Mouse (Mus musculus) adrenal gland, postnatal 25 days (tissue): ENCODE data around the gene Nmrk2. TPM values are rescaled to one million over a fixed set of nuclear protein-coding genes. Genes with fewer than 3 reads are reported as not detected.
"Not testable (repeated sequence)": the region's sequence is repeated elsewhere in the genome, so short reads cannot be mapped to it uniquely, and the experiment has no call there.

Experiments
- DNase-seq: peaks from one replicate; pipeline ENCODE4 v3.0.0; 2021; ENCODE audit warnings: mixed read lengths
- total RNA-seq: library from RNA; stranded (reverse); gene quantifications from 2 replicates; pipeline ENCODE4 v1.2.3, GENCODE M21; 2021

The Nmrk2 gene
- total RNA-seq, 1 experiment from 2014 or later, result not detected

DNA sequence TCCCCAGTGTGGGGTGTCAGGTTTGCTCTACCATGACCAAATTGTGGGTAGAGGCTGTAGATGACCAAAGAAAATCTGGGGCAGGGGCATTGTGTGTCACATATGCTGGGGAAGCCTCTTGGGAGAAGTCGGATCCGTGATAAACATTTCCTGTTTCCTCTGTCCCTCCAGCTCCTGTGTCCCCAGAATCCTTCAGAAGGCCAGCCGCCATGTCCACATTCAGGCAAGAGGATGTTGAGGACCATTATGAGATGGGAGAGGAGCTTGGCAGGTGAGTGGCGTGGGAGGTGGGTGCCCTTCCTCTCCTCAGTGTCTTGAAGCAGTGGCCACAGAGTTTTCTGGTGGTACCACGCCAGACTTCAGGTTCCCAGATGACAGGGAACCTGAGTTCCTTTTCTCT, 18.0 kb downstream of the Nmrk2 start, which contains the start of gene 4930442H23Rik:
4930442H23Rik (minus strand) TSS at position 45 of the 400 bp plus-strand sequence.
- DNase-seq, result no peak

DNA sequence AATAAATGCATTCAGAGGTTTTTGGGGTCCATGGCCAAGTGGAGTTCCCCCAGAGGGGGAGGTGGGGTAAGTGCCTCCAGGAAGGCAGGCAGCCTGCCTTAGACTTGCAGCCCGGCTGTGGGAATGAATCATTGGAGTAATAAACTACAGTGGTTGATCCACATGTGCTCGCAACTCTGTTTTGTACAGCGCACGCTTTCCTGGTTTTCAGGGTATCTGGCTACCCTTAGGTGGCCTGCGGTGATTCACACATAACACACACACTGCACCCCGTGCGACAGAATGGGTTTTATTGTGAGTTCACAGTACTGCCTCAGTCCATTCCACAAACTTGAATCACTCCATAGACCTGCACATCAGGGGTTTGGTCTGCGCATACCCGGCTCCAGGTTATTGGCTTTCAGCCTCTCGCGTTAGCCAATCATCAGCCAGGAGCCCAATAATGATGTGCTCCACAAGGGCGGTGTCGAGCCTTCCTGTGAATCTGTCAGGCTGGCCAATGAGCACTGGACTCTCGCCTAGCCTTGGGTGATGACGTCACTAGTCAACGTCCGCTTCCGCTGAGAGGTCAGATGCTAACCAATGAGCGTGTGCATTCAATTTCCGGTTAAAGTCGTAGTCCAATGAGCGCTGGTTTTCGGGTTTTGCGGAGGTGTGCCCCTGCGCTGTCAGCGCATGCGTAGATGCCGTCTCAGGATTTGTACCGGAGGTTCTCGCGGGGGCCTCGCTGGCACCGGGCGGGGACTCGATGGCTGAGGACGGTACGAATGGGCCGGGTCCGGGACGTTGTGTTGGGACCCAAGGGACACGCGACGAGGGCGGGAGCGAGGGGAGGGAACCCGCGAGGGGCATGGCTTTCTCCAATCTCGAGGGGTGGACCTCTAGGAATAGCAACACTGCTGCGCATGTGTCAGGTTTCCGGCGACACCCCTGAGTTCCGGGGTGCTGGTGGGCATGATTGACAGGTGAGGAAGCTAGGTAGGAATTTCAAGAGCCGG, 19.2 kb downstream of the Nmrk2 start, which contains the start of gene Dapk3:
Dapk3 (plus strand) TSS at position 670 of the 998 bp plus-strand sequence.
- peak; percentile 91 for DNase-seq

- DNase-seq, result not testable (repeated sequence)
Observed at GRCm38 (mm10) chr10:81181860-81182259, 20.0 kb downstream of the Nmrk2 start.

GRCm38 (mm10) chr10:81180946-81181345, 20.9 kb downstream of the Nmrk2 start:
- no peak for DNase-seq

GRCm38 (mm10) chr10:81179451-81180342, 22.2 kb downstream of the Nmrk2 start:
- DNase-seq, result no peak

- DNase-seq, result no peak
Observed at GRCm38 (mm10) chr10:81178927-81179326, 22.9 kb downstream of the Nmrk2 start.

DNA sequence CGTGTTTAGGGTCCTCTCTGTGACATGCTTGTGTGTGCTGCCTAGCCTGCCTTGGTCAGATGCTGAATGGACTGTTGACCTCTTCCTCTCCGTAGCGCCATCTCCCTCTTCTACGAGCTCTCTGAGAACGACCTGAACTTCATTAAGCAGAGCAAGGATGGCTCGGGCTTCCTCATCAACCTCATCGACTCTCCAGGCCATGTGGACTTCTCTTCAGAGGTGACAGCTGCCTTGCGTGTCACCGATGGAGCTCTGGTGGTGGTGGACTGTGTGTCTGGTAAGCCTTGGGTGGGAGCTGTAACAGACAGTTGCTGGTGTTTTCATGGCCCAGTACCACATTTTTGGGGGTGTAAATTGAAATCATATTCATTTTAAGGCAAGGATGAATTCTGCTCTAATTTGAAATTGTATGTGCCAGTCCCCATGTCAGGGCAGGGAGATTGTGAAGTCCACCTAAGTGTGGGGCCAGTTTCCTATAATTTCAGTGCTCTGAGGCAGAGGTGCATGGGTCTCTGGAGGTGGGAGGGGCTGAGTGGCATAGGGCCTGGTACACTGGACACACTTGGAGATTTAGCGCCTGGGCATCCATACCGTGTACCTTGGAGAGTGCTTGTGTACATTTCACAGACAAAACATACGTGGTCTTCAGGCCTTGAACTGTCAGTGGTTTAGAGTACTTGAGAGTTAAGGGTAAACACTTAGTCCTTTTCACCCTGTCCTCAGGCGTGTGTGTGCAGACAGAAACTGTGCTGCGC, 23.7 kb downstream of the Nmrk2 start:
- DNase-seq, result no peak

DNA sequence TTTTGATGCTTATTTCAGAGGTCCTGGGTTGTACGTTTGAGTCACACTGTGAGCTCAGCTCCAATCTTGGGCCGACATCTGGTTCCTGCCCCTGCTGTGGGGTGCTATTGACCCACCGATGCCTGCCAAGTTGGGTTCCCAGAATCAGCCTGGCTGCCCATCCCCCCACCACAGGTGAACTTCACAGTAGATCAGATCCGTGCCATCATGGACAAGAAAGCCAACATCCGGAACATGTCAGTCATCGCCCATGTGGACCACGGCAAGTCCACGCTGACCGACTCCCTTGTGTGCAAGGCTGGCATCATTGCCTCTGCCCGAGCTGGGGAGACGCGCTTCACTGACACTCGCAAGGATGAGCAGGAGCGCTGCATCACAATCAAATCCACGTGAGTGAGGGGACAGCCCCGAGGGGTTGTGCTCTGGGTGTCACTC, 24.3 kb downstream of the Nmrk2 start:
- peak; percentile 59 for DNase-seq

GRCm38 (mm10) chr10:81176466-81177271, 25.2 kb downstream of the Nmrk2 start, which contains the start of gene Eef2:
Eef2 (plus strand) TSS chr10:81176631.
- peak; percentile 100 for DNase-seq

DNA sequence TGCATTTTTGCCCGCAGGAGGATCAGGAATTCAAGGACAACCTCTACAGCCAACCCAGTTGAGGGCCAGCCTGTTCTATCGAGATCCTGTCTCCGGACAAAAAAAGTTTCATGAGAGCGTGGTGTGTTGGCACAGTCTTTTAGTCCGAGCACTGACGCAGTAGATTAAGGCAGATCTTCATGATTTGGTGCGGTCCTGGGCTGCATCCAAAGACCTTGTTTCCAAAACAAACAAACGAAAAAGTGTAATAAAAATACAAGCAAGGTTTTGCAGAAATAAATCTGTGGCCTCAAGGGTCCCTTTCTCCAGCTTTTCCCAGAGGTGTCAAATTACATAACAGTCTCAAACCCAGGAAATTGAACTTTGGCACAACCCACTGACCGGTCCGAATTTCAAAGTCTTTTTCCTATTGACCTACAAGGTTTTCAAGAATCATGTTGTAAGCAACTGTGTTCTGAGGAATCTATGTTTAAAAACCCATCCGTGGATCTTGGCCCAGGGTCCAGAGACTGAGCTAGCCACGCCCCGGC, 25.9 kb downstream of the Nmrk2 start:
- DNase-seq, result no peak

DNA sequence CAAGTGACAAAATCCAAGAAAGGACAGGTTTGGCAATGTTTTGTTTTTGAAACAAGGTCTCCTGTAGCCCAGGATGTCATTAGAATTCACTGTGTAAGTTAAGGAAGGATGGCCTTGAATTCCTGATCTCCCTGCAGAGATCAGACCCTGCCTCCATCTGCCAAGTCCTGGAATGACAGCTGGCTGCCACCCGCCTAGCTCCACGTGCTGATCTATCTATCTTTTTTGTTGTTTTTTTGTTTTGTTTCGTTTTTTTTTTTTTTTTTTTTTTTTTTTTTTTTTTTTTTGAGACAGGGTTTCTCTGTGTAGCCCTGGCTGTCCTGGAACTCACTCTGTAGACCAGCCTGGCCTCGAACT, 26.5 kb downstream of the Nmrk2 start:
- DNase-seq, result not testable (repeated sequence)

DNA sequence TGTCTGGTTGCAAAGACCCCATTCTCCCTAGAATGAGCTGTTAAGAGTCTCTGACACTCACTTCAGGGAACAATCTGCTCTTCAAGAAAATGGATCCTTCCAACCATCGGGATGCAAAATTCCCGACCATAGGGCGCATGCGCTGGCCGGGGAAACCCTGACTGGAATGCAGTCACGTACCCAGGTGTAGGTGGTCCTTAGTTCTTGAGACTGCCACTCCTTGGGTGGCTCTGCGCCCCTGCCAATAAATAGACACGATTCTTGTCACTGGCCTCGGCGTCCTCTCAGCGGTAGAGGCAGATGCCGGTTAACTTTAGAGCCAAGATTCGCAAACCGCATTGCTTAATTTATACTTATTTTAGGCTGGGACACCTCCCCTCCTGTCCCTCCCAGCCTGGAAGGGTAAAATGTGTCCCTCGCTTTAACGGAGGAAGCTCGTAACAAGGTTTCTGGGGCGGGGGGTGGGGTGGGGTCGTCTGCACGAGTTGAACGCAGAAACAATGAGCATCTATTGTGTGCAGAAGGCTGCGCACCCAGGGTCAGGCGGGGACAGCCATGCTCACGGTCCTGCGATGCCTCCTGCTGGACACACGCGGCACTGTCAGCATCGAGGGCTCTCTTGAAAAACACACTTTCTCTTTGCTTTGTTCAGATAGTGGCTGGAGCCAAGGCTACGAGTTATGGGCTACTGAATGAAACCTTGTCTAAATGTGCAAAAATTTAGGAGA, 27.1 kb downstream of the Nmrk2 start:
- peak; percentile 88 for DNase-seq

- DNase-seq, result peak; percentile 87
Observed at GRCm38 (mm10) chr10:81173132-81173531, 28.7 kb downstream of the Nmrk2 start.

DNA sequence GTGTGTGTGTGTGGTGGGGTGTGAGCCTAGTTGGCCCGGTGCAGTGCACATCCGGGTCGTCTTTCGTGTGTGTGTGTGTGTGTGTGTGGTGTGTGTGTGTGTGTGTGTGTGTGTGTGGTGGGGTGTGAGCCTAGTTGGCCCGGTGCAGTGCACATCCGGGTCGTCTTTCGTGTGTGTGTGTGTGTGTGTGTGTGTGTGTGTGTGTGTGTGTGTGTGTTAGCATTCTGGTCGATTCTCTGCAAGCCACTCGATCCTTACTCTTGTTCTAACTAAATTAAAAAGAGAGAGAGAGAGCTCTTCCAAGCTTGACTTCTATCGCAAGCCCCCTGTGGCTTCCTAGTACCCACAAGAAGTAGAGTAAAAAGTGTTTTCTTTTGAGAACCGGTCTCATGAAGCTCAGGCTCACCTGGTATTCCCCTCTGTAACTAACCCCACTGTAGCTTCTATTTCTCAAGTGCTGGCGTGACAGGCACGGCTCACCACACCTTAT, 32.4 kb downstream of the Nmrk2 start:
- not testable (repeated sequence) for DNase-seq

- peak; percentile 87 for DNase-seq
Observed at GRCm38 (mm10) chr10:81168521-81169244, 33.2 kb downstream of the Nmrk2 start.

- DNase-seq, result no peak
Observed at GRCm38 (mm10) chr10:81168087-81168431, 33.8 kb downstream of the Nmrk2 start.

GRCm38 (mm10) chr10:81167200-81168086, 34.4 kb downstream of the Nmrk2 start, which contains the start of gene Pias4:
Pias4 (minus strand) TSS chr10:81167923.
- DNase-seq, result peak; percentile 99

- DNase-seq, result no peak
Observed at GRCm38 (mm10) chr10:81165118-81165517, 36.7 kb downstream of the Nmrk2 start.
